Mouse (Mus musculus) layer of hippocampus, adult 2 months (tissue): Measurements from ENCODE around the gene Sdc4. TPM values are rescaled to one million over a fixed set of nuclear protein-coding genes. Genes with fewer than 3 reads are reported as not detected.
A peak's percentile ranks its signal among the peaks of the same experiment; 100 is the strongest.

Source experiments
- DNase-seq, 2 experiments: peaks; one replicate each; pipeline ENCODE4 v3.0.0; 2022; ENCODE audit warnings: low spot score in 2 of 2
- H3K27ac ChIP-seq: fragments of 200-600 bp; 2 replicates; pipeline ENCODE4 v1.8.1; 2022
- H3K4me3 ChIP-seq: fragments of 200-600 bp; 2 replicates; pipeline ENCODE4 v1.8.1; 2022; ENCODE audit warnings: mild to moderate bottlenecking
- CTCF ChIP-seq: fragments of 200-600 bp; conservative IDR thresholded peaks from 2 replicates; pipeline ENCODE4 v1.8.1; 2022; ENCODE audit warnings: antibody characterized with exemption, mild to moderate bottlenecking, moderate library complexity
- total RNA-seq, 2 experiments: library from RNA; stranded (reverse); gene quantifications; 2 replicates each; pipeline ENCODE4 v1.2.3; 2021

The Sdc4 gene
- total RNA-seq, 2 experiments from 2014 or later: 122 to 137 TPM

DNA sequence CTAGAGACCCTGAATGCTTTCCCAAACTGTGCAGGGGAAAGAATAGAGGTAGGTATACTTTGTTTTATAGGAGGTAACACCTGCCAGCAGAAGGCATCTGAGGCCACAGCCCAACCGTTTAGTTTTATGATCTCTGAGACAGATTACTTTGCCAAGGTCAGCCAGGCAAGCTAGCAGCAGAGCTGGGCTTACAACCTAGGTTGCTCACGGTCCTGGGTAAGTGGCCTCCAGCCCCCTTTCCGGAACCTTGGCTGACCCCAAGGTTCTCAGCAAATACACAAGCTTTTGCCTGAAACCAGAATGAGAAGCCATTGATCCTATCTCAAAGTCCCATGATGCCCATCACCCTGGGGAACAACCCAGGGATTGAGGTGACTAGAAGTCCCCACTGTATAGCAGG is 9.0 kb downstream of the Sdc4 start:
- Histone ChIP-seq H3K27ac (peak overlapping the region; percentile 89), H3K4me3 (no peak overlapping the region)
- DNase-seq: no peak
- no peak for TF ChIP-seq CTCF

DNA sequence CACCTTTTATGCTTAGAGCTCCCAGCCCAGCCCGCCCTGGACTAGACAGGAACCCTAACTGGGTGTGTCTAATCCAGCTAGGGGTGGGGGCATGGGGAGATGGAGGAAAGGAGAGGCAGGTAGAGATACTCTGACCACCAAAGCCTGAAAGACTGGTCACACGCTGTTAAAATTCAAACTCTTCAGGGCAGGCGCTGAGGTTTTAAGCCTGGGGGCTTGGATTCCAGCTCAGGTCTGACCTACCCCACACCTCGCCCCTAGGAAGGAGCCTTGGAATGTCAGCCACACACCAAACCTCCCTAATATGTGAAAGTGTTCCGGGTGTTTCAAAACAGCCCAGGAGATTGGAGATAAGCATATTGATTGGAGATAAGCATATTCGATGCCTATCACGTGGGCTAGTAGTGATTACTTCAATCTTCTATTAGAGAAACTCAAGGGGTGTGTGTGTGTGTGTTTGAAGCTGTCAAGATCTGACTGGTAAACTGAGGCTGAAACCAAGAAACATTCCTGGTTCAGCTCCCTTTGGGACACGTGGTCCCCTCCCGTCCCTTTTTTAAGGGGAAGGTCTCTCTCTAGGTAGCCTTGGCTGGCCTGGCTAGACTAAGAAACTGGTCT is 10.3 kb downstream of the Sdc4 start:
- no peak for TF ChIP-seq CTCF
- H3K4me3 ChIP-seq: no peak overlapping the region; the same call in 1 of the 2 replicates

DNA sequence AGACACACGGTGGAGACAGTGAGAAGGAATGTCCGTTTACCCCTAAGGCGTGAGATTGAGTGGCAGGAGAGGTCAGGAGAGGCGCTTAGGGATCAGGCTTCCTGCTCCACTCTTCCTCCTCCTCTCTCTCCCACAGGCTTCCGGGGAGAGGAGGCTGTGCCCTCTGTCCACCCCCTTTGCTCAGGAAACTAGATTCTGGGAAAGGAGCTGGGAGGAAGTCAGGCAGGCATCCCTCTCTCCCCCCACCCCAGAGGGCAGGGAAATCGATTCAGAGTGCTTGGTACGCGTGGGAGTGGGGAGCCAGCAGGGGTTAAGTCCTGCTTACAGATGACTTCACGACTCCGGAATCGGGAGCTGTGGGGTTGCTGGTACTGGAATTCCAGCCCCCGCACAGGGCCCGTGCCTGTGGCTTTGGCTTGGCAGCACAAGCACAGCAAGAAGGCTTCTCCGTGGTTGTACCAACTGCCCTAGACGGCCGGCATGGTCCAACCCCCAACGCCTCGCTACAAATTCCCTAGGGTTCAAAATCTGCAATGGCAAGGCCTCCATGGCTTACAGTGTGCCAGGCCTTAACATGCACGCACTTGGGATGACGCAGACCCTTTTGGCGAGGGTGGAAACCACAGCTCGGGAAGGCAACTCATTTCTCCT is 11.0 kb downstream of the Sdc4 start:
- no peak for DNase-seq
- no peak overlapping the region; the same call in 1 of the 2 replicates for H3K4me3 ChIP-seq
- no peak for TF ChIP-seq CTCF
- H3K27ac ChIP-seq: peak overlapping the region; percentile 89

More for the DNA sequence above, 10.3 kb downstream of the Sdc4 start:
- peak overlapping the region; percentile 89; the same call in 1 of the 2 replicates for H3K27ac ChIP-seq
- no peak for DNase-seq

DNA sequence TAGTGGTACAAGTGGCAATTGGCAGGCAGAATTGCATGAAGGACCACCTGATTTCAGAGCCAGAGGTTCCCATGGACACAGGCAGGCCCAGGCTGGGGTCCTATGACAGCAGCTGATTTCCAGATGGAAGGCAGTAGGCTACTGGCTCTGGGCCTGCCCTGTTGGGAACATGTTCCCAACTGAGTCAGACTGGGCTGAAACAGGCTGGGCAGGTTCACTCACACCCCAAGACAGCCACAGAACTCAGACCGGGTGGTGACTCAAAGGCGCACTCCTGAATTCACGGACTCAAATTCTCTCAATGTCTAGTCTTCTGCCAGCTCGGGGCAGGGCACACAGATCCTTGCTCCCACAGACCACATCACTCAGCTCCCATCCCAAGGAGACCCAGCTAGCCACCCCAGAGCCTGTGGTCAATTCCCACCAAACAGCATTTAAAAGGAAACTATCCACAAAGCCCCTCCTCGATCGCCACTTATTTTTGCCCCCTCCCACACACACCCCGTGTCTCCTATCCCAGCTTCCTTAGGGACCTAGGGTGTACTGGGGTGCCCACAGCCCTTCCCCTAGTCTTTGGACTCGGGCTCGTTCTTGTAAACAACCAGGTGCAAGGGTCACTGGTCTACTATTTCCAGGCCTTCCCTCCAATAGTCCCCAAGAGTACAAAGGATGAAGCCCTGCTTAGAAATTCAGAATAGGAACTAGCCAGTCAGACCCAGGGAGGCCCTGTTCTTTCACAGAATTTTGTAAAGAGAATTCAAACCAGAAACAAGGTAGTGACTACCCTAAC is 11.8 kb downstream of the Sdc4 start:
- DNase-seq: no peak
- H3K27ac ChIP-seq: peak overlapping the region; percentile 89
- TF ChIP-seq CTCF: no peak
- H3K4me3 ChIP-seq: no peak overlapping the region; the same call in 1 of the 2 replicates

DNA sequence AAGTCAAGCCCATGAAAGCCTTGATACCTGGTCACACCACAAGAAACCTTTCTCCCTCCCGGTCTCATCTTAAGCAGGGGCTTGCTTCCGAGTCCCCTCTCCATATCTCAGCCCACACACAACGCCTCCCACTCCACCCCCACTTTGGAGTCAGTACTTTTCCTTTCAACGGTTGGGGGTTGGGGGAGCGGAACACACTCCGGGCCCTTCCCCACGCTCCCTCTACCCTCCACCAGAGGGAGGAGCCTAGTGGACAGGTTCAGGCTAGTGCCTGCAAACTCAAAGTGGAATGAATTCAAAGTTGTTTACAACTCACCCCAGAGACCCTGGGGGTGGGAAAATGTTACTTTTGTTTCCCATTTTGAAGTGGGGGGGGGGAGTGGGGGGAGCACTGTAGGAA is 13.0 kb downstream of the Sdc4 start:
- H3K27ac ChIP-seq: peak overlapping the region; percentile 36; the same call in 1 of the 2 replicates
- peak; percentile 41 for TF ChIP-seq CTCF
- H3K4me3 ChIP-seq: no peak overlapping the region
- DNase-seq: no peak

DNA sequence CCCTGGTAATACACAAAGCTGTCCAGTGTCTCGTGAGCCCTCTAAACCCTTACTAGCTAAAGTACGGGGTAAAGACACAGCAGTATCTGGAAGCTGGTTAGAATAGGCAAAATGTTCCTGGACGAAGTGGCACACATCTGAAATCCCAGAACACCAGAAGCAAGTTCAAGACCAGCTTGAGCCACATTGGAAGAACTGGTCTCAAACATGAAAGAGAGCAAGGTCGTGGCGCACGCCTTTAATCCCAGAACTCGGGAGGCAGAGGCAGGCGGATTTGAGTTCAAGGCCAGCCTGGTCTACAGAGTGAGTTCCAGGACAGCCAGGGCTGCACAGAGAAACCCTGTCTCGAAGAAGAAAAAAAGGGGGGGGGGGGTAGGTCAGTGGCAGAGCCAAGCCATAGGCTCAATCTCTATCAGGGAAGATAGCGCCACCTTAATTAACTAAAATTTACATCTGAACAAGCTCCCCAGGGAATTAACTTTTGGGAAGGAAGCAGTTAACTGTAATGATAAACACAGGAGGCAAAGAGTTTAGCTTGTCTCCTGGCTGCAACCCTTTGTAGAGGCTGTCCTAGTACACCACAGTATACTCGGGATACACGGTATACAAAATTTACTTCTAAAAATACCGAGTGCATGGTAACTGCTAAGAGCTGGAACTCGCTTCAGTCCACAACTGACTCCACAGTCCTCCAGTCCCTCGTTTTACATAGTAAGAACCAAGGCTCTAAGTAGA is 13.6 kb downstream of the Sdc4 start:
- no peak for DNase-seq
- no peak for TF ChIP-seq CTCF
- Histone ChIP-seq H3K27ac (peak overlapping the region; percentile 5; the same call in 1 of the 2 replicates), H3K4me3 (no peak overlapping the region)

DNA sequence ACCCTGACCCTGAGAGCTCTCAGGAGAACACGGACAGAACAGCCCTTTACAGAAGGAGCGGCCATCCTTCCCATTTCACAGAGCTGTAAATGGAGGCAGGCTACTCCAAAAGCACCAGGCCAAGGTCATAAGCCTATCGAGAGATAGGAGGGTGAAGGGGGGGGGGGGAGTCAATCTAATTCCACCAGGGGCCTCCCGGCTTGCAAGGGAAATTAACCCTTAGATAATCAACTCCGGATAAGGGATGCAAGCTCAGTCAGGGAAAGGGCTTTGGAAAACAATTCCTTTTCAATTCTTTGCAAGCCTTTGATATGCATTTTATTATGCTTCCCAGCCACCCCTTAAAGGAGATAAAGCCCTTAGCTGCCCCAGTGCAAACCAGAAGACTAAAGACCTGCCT is 15.2 kb downstream of the Sdc4 start:
- Histone ChIP-seq H3K27ac (no peak overlapping the region), H3K4me3 (no peak overlapping the region)
- no peak for TF ChIP-seq CTCF
- no peak for DNase-seq

DNA sequence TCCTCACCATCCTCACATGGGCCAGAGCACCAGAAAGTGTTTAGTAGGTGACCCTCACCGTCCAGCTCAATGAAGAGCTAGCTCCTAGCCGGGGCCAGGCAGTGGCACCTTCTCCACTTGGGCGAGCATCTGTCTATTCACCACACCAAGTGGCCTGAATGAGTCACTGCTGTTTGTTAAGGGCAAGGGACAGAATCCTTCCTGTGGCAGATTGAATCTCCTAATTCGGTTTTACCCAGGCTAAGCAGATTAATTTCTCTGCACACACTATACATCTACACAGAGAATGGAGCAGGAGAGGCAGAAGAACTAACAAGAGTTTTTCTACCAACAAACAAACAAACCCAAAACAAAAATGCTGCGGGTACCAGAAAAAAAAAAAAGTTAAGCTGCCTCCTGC is 16.7 kb downstream of the Sdc4 start:
- Histone ChIP-seq H3K27ac (no peak overlapping the region), H3K4me3 (no peak overlapping the region)
- no peak for DNase-seq
- no peak for TF ChIP-seq CTCF

DNA sequence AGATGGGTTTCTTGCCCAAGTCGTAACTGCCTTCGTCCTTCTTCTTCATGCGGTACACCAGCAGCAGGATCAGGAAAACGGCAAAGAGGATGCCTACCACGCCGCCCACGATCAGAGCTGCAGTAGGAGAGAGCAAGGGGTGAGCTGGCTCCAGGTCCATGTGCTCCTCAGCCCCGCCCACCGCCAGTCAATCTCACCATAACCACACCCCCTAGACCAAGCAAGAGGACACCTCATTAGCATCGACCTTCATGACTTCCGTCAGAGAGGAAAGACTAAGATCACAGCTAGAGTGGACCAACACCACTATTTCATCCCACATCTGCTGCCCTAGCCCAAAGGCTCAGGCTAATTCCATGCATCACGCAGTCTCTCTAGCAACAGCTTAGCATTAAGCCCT is 17.6 kb downstream of the Sdc4 start:
- no peak for DNase-seq

DNA sequence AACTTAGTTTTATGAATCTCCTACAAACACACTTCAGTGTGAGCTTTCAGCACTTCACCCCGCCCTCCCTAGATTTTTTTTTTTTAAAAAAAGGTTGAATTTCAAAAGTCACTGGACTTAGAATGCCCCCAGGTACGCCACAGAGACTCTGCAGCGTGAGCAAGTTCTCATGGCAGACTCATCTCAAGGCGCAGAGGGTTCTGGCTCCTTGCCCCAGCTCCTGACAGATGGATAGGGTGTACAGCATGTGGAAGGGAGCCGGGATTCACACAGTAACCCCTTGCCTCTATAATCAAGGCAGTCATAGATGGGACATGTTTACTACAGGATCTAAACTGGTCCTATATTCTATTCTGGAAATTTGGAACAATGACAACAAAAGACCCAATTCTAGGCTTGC is 18.3 kb downstream of the Sdc4 start:
- TF ChIP-seq CTCF: no peak
- H3K27ac ChIP-seq: no peak overlapping the region
- no peak overlapping the region for H3K4me3 ChIP-seq
- peak in 1 of 2 experiments; percentile 47 for DNase-seq

More for the DNA sequence above, 17.6 kb downstream of the Sdc4 start:
- no peak overlapping the region; the same call in 1 of the 2 replicates for H3K4me3 ChIP-seq
- H3K27ac ChIP-seq: no peak overlapping the region
- TF ChIP-seq CTCF: no peak

DNA sequence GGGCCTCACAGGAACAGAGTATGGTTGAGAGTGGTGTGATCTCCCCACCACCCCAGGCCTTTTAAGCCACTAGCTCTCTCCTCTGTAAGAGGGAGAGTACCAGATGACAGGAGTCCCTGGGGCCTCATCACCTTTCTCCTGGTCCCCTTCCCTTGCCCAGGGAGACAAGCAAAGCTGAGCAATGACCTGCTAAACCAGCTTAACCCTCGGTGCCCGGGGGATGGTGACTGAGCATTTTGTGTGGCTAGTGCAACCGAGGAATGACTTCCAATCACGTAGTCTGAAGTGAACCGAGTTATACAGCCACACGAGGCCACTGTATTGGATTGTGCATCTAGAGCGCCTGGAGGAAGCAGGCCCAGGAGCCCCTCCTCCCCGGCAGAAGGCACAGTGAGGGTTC is 19.3 kb downstream of the Sdc4 start:
- no peak overlapping the region for H3K4me3 ChIP-seq
- no peak for TF ChIP-seq CTCF

DNA sequence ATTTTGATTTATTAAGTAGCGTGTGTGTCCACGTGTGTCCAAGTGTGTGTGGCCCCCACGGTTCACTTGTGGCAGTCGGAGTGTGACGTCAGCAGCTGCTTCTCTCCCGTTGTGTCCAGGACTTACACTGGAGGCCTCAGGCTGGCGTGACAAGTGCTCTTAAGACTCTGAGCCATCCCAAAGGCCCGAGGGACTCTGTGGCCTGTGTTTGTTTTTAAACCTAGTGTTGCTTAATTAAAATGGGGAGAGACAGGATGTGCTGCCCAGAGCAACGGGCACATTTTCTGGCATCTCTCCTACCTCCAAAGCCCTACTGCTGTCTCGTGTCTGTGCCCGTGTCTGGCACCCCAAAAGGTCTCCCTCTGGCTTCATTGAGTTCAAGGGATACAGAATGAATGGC is 20.2 kb downstream of the Sdc4 start:
- no peak for DNase-seq
- H3K27ac ChIP-seq: peak overlapping the region; percentile 19; the same call in 1 of the 2 replicates
- no peak for TF ChIP-seq CTCF
- no peak overlapping the region for H3K4me3 ChIP-seq

More for the DNA sequence above, 19.3 kb downstream of the Sdc4 start:
- peak overlapping the region; percentile 14; the same call in 1 of the 2 replicates for H3K27ac ChIP-seq
- no peak for DNase-seq
